Mouse (Mus musculus): ENCODE data around the gene Cdkal1.

The Cdkal1 gene

GRCm38 (mm10) chr13:29502481-29503146, 352.9 kb downstream of the Cdkal1 start:
- DNase-seq (ENCODE audit: low read depth, low spot score): no peak

DNA sequence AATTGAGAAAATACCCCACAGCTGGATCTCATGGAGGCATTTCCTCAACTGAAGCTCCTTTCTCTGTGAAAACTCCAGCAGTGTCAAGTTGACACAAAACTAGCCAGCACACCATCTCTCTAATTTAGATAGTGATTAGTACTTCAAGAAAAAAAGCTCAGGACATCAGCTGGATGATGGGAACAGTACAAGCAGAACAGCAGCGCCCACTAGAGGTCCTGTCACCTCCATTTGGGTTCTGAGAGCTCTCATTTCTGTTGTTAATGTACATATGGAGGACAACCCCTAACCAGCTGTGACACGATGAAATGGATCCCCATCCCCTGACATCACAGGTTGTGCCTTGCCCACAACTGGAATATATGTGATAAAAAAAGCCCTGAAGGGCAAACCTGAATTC, 354.3 kb downstream of the Cdkal1 start:
- no peak for DNase-seq (ENCODE audit: low read depth, low spot score)

DNA sequence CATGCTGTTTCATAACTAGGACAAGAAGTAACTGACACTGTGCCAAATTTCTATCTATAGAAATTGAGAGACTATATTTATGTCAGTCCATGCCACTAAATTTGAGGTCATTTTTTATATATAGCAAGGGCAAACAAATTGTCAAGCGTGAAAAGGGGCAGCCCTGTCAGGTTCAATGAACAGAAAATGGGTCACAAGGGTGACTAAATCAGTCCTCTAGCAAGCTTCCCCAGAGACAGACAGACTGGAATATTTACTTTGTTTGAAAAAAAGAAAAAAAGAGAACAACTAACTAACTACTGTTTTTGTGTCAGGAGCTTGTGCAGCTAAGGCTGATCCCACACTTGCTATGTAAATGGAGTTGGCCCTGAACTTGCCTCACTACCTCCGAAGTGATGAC, 355.7 kb downstream of the Cdkal1 start:
- DNase-seq (ENCODE audit: low read depth, low spot score): no peak

DNA sequence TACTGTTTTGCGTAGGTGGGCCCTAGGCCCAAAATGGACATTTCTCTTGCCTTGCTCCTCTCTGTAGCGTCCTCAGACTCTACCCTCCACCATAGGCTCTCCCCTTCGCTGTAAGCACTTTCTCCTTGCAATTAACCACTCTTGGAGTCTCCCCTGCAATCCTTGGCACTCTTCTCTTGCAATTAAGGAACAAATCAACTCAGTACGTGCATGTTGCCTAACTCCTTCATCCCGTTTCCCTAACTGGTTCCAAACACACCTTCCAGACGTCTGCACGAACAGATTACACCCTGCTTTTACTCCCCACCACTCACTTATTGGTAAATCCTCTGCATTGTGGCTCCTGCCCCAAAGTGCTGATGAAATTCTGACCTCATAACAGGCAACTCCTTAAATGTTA, 358.2 kb downstream of the Cdkal1 start:
- no peak for DNase-seq (ENCODE audit: low read depth, low spot score)

DNA sequence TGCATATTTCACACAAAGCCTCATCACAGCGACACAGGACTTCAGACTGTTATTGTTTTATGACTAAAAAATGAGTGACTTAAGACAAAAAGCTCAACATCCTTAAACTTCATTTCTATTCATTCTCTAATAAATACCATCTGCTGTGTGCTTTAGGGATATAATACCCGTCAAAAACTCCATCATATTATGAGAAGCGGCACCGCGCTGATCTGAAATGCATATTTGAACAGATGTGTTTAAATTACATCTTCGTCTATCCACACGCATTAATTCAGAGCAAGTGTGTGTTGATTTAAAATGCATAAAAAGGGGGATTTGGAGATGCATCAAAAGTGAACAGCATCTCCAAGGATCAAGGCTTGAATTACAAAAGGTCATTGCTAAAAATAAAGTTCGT, 365.1 kb downstream of the Cdkal1 start:
- DNase-seq (ENCODE audit: low read depth, low spot score): no peak

DNA sequence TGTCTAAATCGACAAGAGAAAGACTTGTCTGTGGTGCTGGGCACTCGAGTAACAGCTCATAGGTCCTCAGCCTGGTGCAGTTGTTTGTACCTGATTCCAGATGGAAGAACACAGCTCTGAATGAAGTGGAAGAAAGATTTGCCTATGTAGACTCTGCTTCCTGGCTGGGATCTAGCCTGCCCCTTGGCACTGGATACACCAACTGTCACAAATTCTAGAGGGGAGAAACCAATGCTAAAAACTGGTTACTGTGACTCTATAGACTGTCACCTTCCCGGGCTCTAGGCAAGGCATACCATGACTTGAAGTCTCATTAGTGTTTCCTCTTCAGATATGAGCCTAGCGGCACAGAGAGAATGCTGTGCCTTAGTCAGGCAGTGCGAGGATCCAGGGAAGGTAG, 366.0 kb downstream of the Cdkal1 start:
- DNase-seq (ENCODE audit: low read depth, low spot score): no peak

DNA sequence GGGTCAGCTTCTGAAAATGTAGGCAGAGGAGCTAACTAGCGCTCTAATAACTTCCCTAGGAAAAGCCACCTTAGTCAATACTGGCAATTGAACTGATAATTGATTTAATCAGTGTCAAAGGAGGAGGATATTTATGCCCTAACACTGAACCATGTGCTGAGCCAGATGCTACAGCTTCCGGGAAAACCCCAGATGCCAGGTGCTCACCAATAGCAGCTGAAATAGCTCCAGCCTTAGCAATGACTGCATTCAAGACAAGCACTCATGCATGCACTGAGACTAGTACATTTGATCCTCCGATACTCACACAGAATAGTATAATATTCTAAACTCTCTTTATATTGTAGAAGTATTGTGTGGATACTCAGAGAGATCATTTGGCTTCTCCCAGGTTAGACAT, 368.8 kb downstream of the Cdkal1 start:
- peak; percentile 19 for DNase-seq (ENCODE audit: low read depth, low spot score)

GRCm38 (mm10) chr13:29483950-29484349, 371.5 kb downstream of the Cdkal1 start:
- no peak for DNase-seq (ENCODE audit: low read depth, low spot score)

DNA sequence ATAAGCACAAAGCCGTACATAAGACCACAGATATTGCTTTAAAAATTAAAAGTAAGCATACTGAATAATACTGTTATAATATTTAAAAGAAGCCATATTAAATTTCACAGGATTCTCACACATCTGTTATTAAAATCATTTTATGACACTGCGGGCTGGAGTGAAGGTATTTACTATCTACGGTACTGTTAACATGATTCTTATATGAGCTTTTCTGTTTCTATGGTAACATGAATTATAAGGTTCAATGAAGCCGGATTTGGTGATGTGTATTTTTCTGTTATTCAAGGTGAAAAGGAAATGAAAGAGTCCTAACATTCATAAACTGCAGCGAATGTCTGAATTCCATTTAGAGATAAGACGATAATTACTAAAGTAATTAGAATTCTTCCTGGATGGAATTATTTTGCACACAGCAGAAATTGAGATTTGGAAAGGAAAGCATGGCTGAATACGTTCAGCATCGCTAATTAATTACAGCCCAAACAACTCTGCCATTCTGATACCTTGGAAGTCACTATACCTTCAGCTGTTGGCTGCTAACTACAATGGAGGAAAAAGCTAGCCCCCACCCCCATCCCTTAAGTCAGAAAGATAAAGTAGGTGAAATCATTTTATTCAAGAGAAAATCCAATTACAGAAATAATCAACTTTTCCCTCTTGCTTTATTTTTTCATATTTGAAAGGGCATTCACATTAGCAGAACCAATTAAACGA, 373.2 kb downstream of the Cdkal1 start:
- no peak for DNase-seq (ENCODE audit: low read depth, low spot score)

DNA sequence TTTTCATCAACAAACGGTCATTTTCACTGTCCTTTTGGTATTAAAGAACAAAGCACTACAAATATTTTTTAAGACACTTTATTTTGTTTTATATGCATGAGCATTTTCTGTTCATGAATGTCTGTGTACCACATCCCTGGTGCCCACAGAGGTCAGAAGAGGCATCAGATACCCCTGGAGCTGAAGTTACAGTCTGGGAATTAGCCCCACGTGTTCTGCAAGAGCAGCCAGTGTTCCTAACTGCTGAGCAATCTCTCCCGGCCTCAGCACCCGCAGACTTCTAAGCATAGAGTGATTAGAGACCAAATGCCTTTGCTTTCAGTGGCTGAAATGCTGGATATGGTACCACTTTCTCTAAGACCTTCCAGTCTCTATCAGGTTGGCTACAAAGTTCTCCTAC, 379.1 kb downstream of the Cdkal1 start:
- no peak for DNase-seq (ENCODE audit: low read depth, low spot score)

GRCm38 (mm10) chr13:29474301-29474700, 381.2 kb downstream of the Cdkal1 start:
- no peak for DNase-seq (ENCODE audit: low read depth, low spot score)

GRCm38 (mm10) chr13:29473779-29474178, 381.7 kb downstream of the Cdkal1 start:
- no peak for DNase-seq (ENCODE audit: low read depth, low spot score)

DNA sequence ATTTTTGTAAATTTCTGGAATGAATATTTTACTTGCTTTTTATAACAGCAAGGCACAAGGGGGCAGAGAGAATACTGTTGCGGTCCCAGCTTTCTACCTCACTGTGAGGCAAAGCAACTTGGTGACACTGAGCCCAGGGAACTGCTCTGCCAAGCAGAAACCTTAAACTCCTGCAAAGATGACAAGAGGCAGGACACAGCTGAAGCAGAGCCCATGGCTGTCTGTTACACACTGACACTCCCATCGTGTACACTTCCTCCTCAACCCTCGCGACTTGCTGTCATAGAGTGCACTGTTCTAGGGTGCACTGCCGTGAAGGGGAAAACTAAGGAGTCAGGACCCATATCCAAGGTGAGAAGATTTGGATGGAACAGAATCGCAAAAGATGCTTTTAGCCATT, 393.2 kb downstream of the Cdkal1 start:
- DNase-seq (ENCODE audit: low read depth, low spot score): no peak

DNA sequence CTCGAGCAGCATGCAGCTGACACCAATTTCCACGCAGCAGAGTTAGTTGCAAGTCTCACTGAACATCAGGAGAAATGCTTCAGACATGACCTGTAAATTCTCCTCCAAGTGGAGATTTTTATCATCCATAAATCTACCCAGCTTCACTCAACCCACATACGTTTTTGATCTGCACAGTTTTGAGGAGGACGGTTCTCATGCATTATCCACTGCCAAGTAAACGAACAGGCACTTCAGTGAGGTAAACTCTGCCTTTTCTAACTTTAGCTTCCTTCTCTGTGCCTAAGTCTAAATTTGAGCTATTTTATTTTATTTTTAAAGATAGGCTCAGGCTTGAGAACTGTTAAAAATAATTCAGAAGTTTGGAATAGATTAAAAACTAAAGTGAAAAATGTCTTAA, 394.7 kb downstream of the Cdkal1 start:
- no peak for DNase-seq (ENCODE audit: low read depth, low spot score)

- DNase-seq (ENCODE audit: low read depth, low spot score): no peak
These were observed 397.1 kb downstream of the Cdkal1 start for GRCm38 (mm10) chr13:29458385-29458784.

GRCm38 (mm10) chr13:29437067-29437466, 418.4 kb downstream of the Cdkal1 start:
- DNase-seq (ENCODE audit: low read depth, low spot score): no peak

GRCm38 (mm10) chr13:29434726-29435125, 420.7 kb downstream of the Cdkal1 start:
- no peak for DNase-seq (ENCODE audit: low read depth, low spot score)

DNA sequence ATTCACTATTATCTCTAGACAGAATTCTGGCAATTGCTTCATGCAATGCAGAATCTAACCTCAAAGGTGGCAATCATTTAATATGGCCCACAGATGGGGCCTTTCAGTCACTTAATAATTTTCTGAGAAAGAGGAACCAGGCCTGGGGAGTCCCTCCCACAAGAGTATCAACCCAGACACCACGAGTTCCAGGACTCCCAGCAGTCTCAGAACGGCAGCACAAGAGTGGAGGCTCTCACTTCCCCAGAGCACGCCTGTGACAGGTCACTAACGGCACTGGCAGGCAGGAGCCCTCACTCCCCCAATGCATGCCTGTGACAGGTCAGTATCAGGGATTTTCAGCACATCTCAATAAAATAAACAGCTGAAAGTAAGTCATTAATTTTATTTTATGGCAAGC, 424.6 kb downstream of the Cdkal1 start:
- no peak for DNase-seq (ENCODE audit: low read depth, low spot score)

GRCm38 (mm10) chr13:29429877-29430276, 425.6 kb downstream of the Cdkal1 start:
- DNase-seq (ENCODE audit: low read depth, low spot score): peak; percentile 56

DNA sequence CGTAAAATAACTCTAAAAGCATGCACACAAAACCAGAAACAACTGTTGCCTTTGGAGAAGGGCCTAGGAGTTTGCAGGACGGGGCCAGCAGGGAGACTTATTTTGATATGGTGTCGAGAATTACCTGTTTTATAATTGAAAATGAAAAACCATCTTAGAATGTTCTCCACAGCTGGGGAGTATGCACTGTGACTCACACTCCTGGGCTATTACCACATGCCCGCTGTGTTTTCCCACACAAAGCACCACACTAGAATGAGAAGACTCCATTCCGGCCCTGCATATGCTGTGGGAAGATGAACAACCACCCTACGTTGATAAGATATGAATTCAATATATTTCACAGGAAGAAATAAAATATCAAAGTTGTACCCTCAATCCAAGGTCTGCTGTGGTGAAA, 426.3 kb downstream of the Cdkal1 start:
- DNase-seq (ENCODE audit: low read depth, low spot score): no peak

DNA sequence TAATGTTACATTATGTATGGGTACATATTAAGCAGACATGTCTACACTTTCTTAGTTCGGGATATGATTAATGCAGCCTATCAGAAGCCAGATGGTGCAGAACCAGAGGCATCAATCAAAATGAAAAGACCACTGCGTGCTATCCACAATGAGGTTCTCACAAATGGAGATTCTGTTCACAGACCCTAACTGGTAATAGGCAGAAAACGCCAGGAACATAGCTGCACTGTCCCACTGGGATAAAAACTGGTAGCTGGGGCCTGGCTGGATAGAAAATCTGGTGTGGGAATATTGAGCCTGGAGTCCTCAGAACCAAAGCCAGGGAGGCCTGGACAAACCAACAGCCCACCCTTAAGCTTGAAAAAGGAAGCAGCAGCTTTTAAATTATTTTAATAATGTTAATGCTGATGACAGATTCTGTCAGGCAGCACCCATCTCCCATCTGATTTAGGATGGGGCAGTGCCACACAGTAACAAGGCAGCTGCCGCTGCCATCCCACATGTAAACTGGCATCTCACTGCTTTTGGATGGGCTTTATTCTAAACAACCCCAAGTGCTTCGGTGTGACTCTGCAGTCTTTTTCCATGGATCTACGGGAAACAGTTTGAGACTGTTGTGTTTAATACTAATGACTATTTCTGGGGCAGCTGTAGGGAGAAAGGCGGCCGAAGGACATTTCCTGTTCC, 438.9 kb downstream of the Cdkal1 start:
- peak; percentile 79 for DNase-seq (ENCODE audit: low read depth, low spot score)

- no peak for DNase-seq (ENCODE audit: low read depth, low spot score)
These were observed 439.5 kb downstream of the Cdkal1 start for GRCm38 (mm10) chr13:29415967-29416366.

DNA sequence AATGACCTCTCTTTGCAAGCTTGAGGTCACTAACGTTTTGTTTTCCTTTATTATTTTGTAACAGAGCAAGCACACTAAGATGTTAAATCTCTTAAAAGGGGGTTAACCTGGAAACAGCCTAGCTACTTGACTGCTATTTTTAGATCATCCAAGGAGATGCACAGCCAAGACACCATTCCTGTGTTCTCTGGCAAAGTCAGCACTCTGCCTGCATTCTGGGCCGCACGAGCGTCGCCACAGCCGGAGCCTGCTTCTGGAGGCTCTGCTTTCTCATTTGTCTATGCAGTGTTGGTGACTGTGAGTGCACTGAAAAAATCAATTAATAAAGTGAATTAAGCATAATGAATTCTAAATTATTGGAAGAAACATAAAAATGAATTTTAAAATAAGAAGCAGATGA, 440.6 kb downstream of the Cdkal1 start:
- DNase-seq (ENCODE audit: low read depth, low spot score): no peak

All from forelimb bud, embryonic 11.5 days (tissue).